Mouse (Mus musculus): ENCODE measurements around the gene Trub1. TPM values are rescaled to one million over a fixed set of nuclear protein-coding genes. Genes with fewer than 3 reads are reported as not detected.
A peak's percentile ranks its signal among the peaks of the same experiment; 100 is the strongest.

Trub1 gene
- total and polyA plus RNA-seq, 3 experiments = 7.0 to 19.2 (median 10.7) TPM

GRCm38 (mm10) chr19:57479886-57480655, 27.4 kb downstream of the Trub1 start:
- Histone ChIP-seq H3K4me3 (ENCODE audit: low read depth, low read length) (no peak overlapping the region), H3K4me1 (ENCODE audit: insufficient read depth, low read depth, low read length) (peaks cover 3% of the 10 kb centered on the region; the same call in 1 of the 2 replicates), H3K9me3 (replicated peaks) (no peaks in the 10 kb centered on the region), H3K27me3 (ENCODE audit: insufficient read depth, low read length) (no peaks in the 10 kb centered on the region), H3K36me3 (replicated peaks) (peaks cover 67% of the 10 kb centered on the region)
- TF ChIP-seq CTCF (IDR thresholded peaks at IDR 0.05; ENCODE audit: low read depth, low read length) = no peak
- TF ChIP-seq GATA1 (IDR thresholded peaks at IDR 0.05; ENCODE audit: borderline replicate concordance, low read length) = no peak
- TF ChIP-seq GATA2 (IDR thresholded peaks at IDR 0.05; ENCODE audit: borderline replicate concordance, low read depth, low read length) = no peak
- TF ChIP-seq TAL1 (conservative IDR thresholded peaks at IDR 0.05; ENCODE audit: low read depth, low read length) = no peak
- no peak for TF ChIP-seq POLR2AphosphoS5 (IDR thresholded peaks at IDR 0.05; ENCODE audit: insufficient replicate concordance, low read depth, low read length)
- ATAC-seq (ENCODE audit: extremely low read depth, insufficient number of reproducible peaks, low FRiP score, poor library complexity, severe bottlenecking) (no peak), DNase-seq (ENCODE audit: low spot score) (no peak)

DNA sequence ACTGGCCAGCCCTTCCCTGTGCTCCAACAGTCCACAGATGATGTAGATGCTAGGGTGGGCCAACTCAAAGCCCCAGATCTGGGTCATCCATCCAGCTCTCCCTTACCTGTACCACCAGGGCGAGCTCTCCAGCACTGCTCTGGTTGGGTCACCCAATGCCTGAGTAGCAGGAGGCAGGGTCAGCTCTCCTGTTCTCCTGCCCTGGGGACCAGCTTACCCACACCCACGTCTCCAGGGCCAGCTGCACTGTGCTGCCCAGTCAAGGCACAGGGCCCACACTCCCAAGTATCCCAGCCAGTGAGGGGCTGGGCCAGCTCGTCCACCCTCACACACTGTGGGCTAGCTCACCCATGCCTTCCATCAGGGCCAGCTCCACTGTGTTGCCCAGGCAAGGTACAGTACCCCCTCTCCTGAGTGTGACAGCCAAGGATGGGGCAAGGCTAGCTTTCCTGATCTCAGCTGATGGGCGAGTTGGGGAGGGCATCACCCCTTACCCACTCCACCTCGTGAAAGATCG, 29.1 kb downstream of the Trub1 start:
- Histone ChIP-seq H3K4me3 (ENCODE audit: low read depth, low read length) (no peak overlapping the region), H3K4me1 (ENCODE audit: insufficient read depth, low read depth, low read length) (no peaks in the 10 kb centered on the region), H3K9me3 (replicated peaks) (no peaks in the 10 kb centered on the region), H3K36me3 (replicated peaks) (peaks cover 61% of the 10 kb centered on the region), H3K27me3 (ENCODE audit: insufficient read depth, low read length) (no peaks in the 10 kb centered on the region)
- no peak for DNase-seq (ENCODE audit: low spot score)
- ATAC-seq (ENCODE audit: extremely low read depth, insufficient number of reproducible peaks, low FRiP score, poor library complexity, severe bottlenecking) = no peak
- TF ChIP-seq GATA2 (IDR thresholded peaks at IDR 0.05; ENCODE audit: borderline replicate concordance, low read depth, low read length) (no peak), TAL1 (conservative IDR thresholded peaks at IDR 0.05; ENCODE audit: low read depth, low read length) (no peak), POLR2AphosphoS5 (IDR thresholded peaks at IDR 0.05; ENCODE audit: insufficient replicate concordance, low read depth, low read length) (no peak), GATA1 (IDR thresholded peaks at IDR 0.05; ENCODE audit: borderline replicate concordance, low read length) (no peak), CTCF (IDR thresholded peaks at IDR 0.05; ENCODE audit: low read depth, low read length) (no peak)

DNA sequence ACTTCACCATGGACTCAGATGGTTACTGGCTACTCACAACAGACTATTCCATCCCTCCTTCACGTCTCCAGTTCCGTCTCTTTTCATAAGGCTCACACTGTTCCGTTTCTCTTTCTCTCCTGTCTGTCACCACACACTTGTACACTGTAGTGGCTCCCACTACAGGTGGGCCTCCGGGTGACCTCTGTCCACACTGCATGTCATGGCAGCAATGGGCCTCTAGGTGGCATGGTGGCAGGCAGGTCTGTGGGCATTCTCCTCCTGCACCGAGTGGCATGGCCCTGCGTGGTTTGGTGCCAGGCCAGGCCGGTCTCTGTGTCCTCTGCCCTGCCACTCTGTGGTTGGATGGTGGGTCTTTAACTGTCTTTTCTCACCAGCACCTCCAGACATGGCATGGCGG, 30.1 kb downstream of the Trub1 start:
- Histone ChIP-seq H3K9me3 (replicated peaks) (no peaks in the 10 kb centered on the region), H3K4me1 (ENCODE audit: insufficient read depth, low read depth, low read length) (no peaks in the 10 kb centered on the region), H3K36me3 (replicated peaks) (peaks cover 69% of the 10 kb centered on the region), H3K27me3 (ENCODE audit: insufficient read depth, low read length) (no peaks in the 10 kb centered on the region), H3K4me3 (ENCODE audit: low read depth, low read length) (no peak overlapping the region)
- TF ChIP-seq CTCF (IDR thresholded peaks at IDR 0.05; ENCODE audit: low read depth, low read length) (0 out of 2 replicates have a peak, but pooled peaks have one; percentile 38), POLR2AphosphoS5 (IDR thresholded peaks at IDR 0.05; ENCODE audit: insufficient replicate concordance, low read depth, low read length) (no peak)
- peak; percentile 40; the same call in 1 of the 2 replicates for ATAC-seq (ENCODE audit: extremely low read depth, insufficient number of reproducible peaks, low FRiP score, poor library complexity, severe bottlenecking)
- no peak for DNase-seq (ENCODE audit: low spot score)

GRCm38 (mm10) chr19:57487051-57487658, 34.4 kb downstream of the Trub1 start:
- Histone ChIP-seq H3K4me3 (ENCODE audit: low read depth, low read length) (no peak overlapping the region), H3K27me3 (ENCODE audit: insufficient read depth, low read length) (no peaks in the 10 kb centered on the region), H3K4me1 (ENCODE audit: insufficient read depth, low read depth, low read length) (no peaks in the 10 kb centered on the region), H3K36me3 (replicated peaks) (peaks cover 63% of the 10 kb centered on the region), H3K9me3 (replicated peaks) (no peaks in the 10 kb centered on the region)
- no peak for TF ChIP-seq GATA2 (IDR thresholded peaks at IDR 0.05; ENCODE audit: borderline replicate concordance, low read depth, low read length)
- TF ChIP-seq POLR2AphosphoS5 (IDR thresholded peaks at IDR 0.05; ENCODE audit: insufficient replicate concordance, low read depth, low read length) = no peak
- TF ChIP-seq GATA1 (IDR thresholded peaks at IDR 0.05; ENCODE audit: borderline replicate concordance, low read length) = no peak
- TF ChIP-seq TAL1 (conservative IDR thresholded peaks at IDR 0.05; ENCODE audit: low read depth, low read length) = no peak
- no peak for TF ChIP-seq CTCF (IDR thresholded peaks at IDR 0.05; ENCODE audit: low read depth, low read length)
- DNase-seq (ENCODE audit: low spot score) = no peak
- ATAC-seq (ENCODE audit: extremely low read depth, insufficient number of reproducible peaks, low FRiP score, poor library complexity, severe bottlenecking) = no peak

DNA sequence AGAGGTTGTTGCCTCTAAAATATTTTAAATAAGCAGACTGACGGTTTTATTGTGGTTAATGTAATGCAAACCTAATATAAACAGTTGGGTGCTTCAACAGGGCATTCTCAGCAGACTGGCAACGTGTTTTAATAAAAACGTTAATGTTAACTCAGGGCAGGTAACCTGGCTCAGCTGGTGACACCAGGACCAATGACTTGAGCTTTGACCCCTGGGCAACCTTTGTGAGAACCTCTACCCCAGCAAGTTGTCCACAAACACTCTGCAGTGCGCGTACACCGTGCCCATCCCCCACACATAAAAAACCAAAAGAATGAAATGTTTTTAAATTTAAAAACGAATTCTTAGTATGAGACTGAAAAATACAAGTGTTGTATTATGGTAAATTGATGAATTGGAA, 36.8 kb downstream of the Trub1 start:
- no peak for ATAC-seq (ENCODE audit: extremely low read depth, insufficient number of reproducible peaks, low FRiP score, poor library complexity, severe bottlenecking)
- no peak for DNase-seq (ENCODE audit: low spot score)
- TF ChIP-seq TAL1 (conservative IDR thresholded peaks at IDR 0.05; ENCODE audit: low read depth, low read length) (no peak), GATA2 (IDR thresholded peaks at IDR 0.05; ENCODE audit: borderline replicate concordance, low read depth, low read length) (no peak), CTCF (IDR thresholded peaks at IDR 0.05; ENCODE audit: low read depth, low read length) (no peak), GATA1 (IDR thresholded peaks at IDR 0.05; ENCODE audit: borderline replicate concordance, low read length) (no peak), POLR2AphosphoS5 (IDR thresholded peaks at IDR 0.05; ENCODE audit: insufficient replicate concordance, low read depth, low read length) (no peak)
- Histone ChIP-seq H3K27me3 (ENCODE audit: insufficient read depth, low read length) (no peaks in the 10 kb centered on the region), H3K4me3 (ENCODE audit: low read depth, low read length) (no peak overlapping the region), H3K9me3 (replicated peaks) (no peaks in the 10 kb centered on the region), H3K4me1 (ENCODE audit: insufficient read depth, low read depth, low read length) (no peaks in the 10 kb centered on the region), H3K36me3 (replicated peaks) (peaks cover 46% of the 10 kb centered on the region)

GRCm38 (mm10) chr19:57491030-57491429, 38.3 kb downstream of the Trub1 start:
- no peaks in the 10 kb centered on the region for H3K4me1 ChIP-seq (ENCODE audit: insufficient read depth, low read depth, low read length)
- TF ChIP-seq CTCF (IDR thresholded peaks at IDR 0.05; ENCODE audit: low read depth, low read length) = no peak
- TF ChIP-seq TAL1 (conservative IDR thresholded peaks at IDR 0.05; ENCODE audit: low read depth, low read length) = no peak
- TF ChIP-seq GATA1 (IDR thresholded peaks at IDR 0.05; ENCODE audit: borderline replicate concordance, low read length) = no peak
- TF ChIP-seq GATA2 (IDR thresholded peaks at IDR 0.05; ENCODE audit: borderline replicate concordance, low read depth, low read length) = no peak
- TF ChIP-seq POLR2AphosphoS5 (IDR thresholded peaks at IDR 0.05; ENCODE audit: insufficient replicate concordance, low read depth, low read length) = no peak
- peaks cover 37% of the 10 kb centered on the region for H3K36me3 ChIP-seq (replicated peaks)
- H3K27me3 ChIP-seq (ENCODE audit: insufficient read depth, low read length) = no peaks in the 10 kb centered on the region
- H3K9me3 ChIP-seq (replicated peaks) = no peaks in the 10 kb centered on the region
- no peak for ATAC-seq (ENCODE audit: extremely low read depth, insufficient number of reproducible peaks, low FRiP score, poor library complexity, severe bottlenecking)
- DNase-seq (ENCODE audit: low spot score) = no peak
- no peak overlapping the region for H3K4me3 ChIP-seq (ENCODE audit: low read depth, low read length)

All from G1E (cell line).